Mouse (Mus musculus): ENCODE measurements around the gene Acad10. TPM values are rescaled to one million over a fixed set of nuclear protein-coding genes. Genes with fewer than 3 reads are reported as not detected.

Gene Acad10
- polyA plus RNA-seq, 1 experiment: 4.1 TPM

- H3K36me3 ChIP-seq (ENCODE audit: control insufficient read depth, insufficient read depth, low read length): no peaks in the 10 kb centered on the region
Observed at GRCm38 (mm10) chr5:121597332-121597731, 63.0 kb downstream of the Acad10 start.

GRCm38 (mm10) chr5:121596226-121596625, 64.1 kb downstream of the Acad10 start:
- no peak overlapping the region for H3K27ac ChIP-seq (ENCODE audit: insufficient read depth, low read depth, low read length)
- no peak for TF ChIP-seq CTCF (IDR thresholded peaks at IDR 0.05; ENCODE audit: extremely low read depth, insufficient read length, insufficient replicate concordance, low read depth, low read length)
- TF ChIP-seq POLR2A (IDR thresholded peaks at IDR 0.05; ENCODE audit: low read depth, low read length): no peak
- no peaks in the 10 kb centered on the region for H3K27me3 ChIP-seq (ENCODE audit: control insufficient read depth, insufficient read depth, low read length)
- no peaks in the 10 kb centered on the region for H3K36me3 ChIP-seq (ENCODE audit: control insufficient read depth, insufficient read depth, low read length)
- 31% methylated on average over 6 of the region's 6 CpGs for WGBS
- no peak overlapping the region for H3K4me3 ChIP-seq (ENCODE audit: low read depth, low read length)
- H3K4me1 ChIP-seq (ENCODE audit: control insufficient read depth, insufficient read depth, insufficient read length, low read length): peaks cover 6% of the 10 kb centered on the region

More at GRCm38 (mm10) chr5:121597332-121597731, 63.0 kb downstream of the Acad10 start:
- no peak for TF ChIP-seq POLR2A (IDR thresholded peaks at IDR 0.05; ENCODE audit: low read depth, low read length)
- no peak for TF ChIP-seq CTCF (IDR thresholded peaks at IDR 0.05; ENCODE audit: extremely low read depth, insufficient read length, insufficient replicate concordance, low read depth, low read length)
- Histone ChIP-seq H3K27me3 (ENCODE audit: control insufficient read depth, insufficient read depth, low read length) (no peaks in the 10 kb centered on the region), H3K4me1 (ENCODE audit: control insufficient read depth, insufficient read depth, insufficient read length, low read length) (peaks cover 9% of the 10 kb centered on the region), H3K27ac (ENCODE audit: insufficient read depth, low read depth, low read length) (no peak overlapping the region), H3K4me3 (ENCODE audit: low read depth, low read length) (no peak overlapping the region)
- 74% methylated on average over 4 of the region's 4 CpGs for WGBS

- Histone ChIP-seq H3K4me3 (ENCODE audit: low read depth, low read length) (no peak overlapping the region), H3K27me3 (ENCODE audit: control insufficient read depth, insufficient read depth, low read length) (no peaks in the 10 kb centered on the region), H3K36me3 (ENCODE audit: control insufficient read depth, insufficient read depth, low read length) (no peaks in the 10 kb centered on the region), H3K4me1 (ENCODE audit: control insufficient read depth, insufficient read depth, insufficient read length, low read length) (peaks cover 6% of the 10 kb centered on the region), H3K27ac (ENCODE audit: insufficient read depth, low read depth, low read length) (no peak overlapping the region)
- WGBS: 24% methylated on average over 6 of the region's 6 CpGs
- TF ChIP-seq POLR2A (IDR thresholded peaks at IDR 0.05; ENCODE audit: low read depth, low read length): no peak
- TF ChIP-seq CTCF (IDR thresholded peaks at IDR 0.05; ENCODE audit: extremely low read depth, insufficient read length, insufficient replicate concordance, low read depth, low read length): no peak
Observed at GRCm38 (mm10) chr5:121595758-121596157, 64.6 kb downstream of the Acad10 start.

GRCm38 (mm10) chr5:121594714-121595313, 65.5 kb downstream of the Acad10 start:
- TF ChIP-seq POLR2A (IDR thresholded peaks at IDR 0.05; ENCODE audit: low read depth, low read length) (no peak), CTCF (IDR thresholded peaks at IDR 0.05; ENCODE audit: extremely low read depth, insufficient read length, insufficient replicate concordance, low read depth, low read length) (no peak)
- WGBS: 37% methylated on average over 6 of the region's 6 CpGs
- H3K4me3 ChIP-seq (ENCODE audit: low read depth, low read length): no peak overlapping the region
- H3K27me3 ChIP-seq (ENCODE audit: control insufficient read depth, insufficient read depth, low read length): no peaks in the 10 kb centered on the region
- H3K36me3 ChIP-seq (ENCODE audit: control insufficient read depth, insufficient read depth, low read length): no peaks in the 10 kb centered on the region
- no peak overlapping the region for H3K27ac ChIP-seq (ENCODE audit: insufficient read depth, low read depth, low read length)
- H3K4me1 ChIP-seq (ENCODE audit: control insufficient read depth, insufficient read depth, insufficient read length, low read length): peaks cover 6% of the 10 kb centered on the region

GRCm38 (mm10) chr5:121593451-121594401, 66.6 kb downstream of the Acad10 start, which contains the start of gene Aldh2:
Gene Aldh2, minus strand, starts transcription at chr5:121593824.
- H3K4me1 ChIP-seq (ENCODE audit: control insufficient read depth, insufficient read depth, insufficient read length, low read length): peaks cover 6% of the 10 kb centered on the region
- H3K36me3 ChIP-seq (ENCODE audit: control insufficient read depth, insufficient read depth, low read length): no peaks in the 10 kb centered on the region
- H3K27me3 ChIP-seq (ENCODE audit: control insufficient read depth, insufficient read depth, low read length): no peaks in the 10 kb centered on the region
- WGBS: under 1% methylated on average over 47 of the region's 47 CpGs
- peak within 1 kb of the TSS; percentile 79 for H3K4me3 ChIP-seq (ENCODE audit: low read depth, low read length)
- peak within 1 kb of the TSS; percentile 86 for H3K27ac ChIP-seq (ENCODE audit: insufficient read depth, low read depth, low read length)
- TF ChIP-seq POLR2A (IDR thresholded peaks at IDR 0.05; ENCODE audit: low read depth, low read length): peak; percentile 80
- no peak for TF ChIP-seq CTCF (IDR thresholded peaks at IDR 0.05; ENCODE audit: extremely low read depth, insufficient read length, insufficient replicate concordance, low read depth, low read length)

DNA sequence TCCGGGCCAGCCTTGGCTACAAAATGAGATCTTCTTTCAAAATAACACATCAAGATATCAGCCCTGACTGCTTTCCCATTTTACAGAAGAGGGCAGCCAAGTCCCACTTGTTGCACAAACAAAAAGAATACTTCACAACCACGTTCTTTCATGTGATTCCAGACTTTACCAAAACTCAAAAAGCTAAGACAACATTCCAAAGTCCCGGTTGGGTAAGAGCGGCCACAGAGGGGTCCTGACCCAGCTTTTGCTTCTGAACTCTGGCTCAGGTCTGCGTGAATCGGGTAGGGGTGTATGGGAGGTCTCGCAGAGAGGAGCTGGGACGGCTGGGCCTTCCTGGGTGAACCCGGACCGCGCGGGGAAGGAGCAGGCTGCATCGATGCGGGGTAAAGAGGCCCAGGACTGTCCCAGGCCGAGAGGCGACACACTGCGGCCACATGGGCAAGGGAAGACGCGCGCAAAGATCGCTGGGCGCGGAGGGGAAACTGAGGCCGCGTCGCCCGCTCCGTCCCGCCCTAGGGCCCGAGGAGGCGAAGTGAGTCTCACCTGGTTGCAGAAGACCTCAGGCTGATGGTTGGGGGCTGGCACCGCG, 67.4 kb downstream of the Acad10 start:
- Histone ChIP-seq H3K27me3 (ENCODE audit: control insufficient read depth, insufficient read depth, low read length) (no peaks in the 10 kb centered on the region), H3K4me1 (ENCODE audit: control insufficient read depth, insufficient read depth, insufficient read length, low read length) (peaks cover 6% of the 10 kb centered on the region), H3K36me3 (ENCODE audit: control insufficient read depth, insufficient read depth, low read length) (no peaks in the 10 kb centered on the region), H3K27ac (ENCODE audit: insufficient read depth, low read depth, low read length) (peak overlapping the region; percentile 86), H3K4me3 (ENCODE audit: low read depth, low read length) (peak overlapping the region; percentile 79)
- TF ChIP-seq CTCF (IDR thresholded peaks at IDR 0.05; ENCODE audit: extremely low read depth, insufficient read length, insufficient replicate concordance, low read depth, low read length): no peak
- TF ChIP-seq POLR2A (IDR thresholded peaks at IDR 0.05; ENCODE audit: low read depth, low read length): no peak
- WGBS: 5% methylated on average over 33 of the region's 33 CpGs
